Mouse (Mus musculus) ES-Bruce4 (cell line): ENCODE data around the gene Inafm1. TPM values are rescaled to one million over a fixed set of nuclear protein-coding genes. Genes with fewer than 3 reads are reported as not detected.
"Not testable (repeated sequence)": the region's sequence is repeated elsewhere in the genome, so short reads cannot be mapped to it uniquely, and the experiment has no call there.

Source experiments
- H3K27ac ChIP-seq: 2 replicates; pipeline ENCODE4 v1.5.1; 2012; ENCODE audit warnings: low read length, inconsistent platforms; ENCODE audit not compliant: insufficient read depth
- H3K27me3 ChIP-seq: 2 replicates; pipeline ENCODE4 v1.6.1; 2012; ENCODE audit warnings: mild to moderate bottlenecking, low read length, inconsistent platforms; ENCODE audit not compliant: control insufficient read depth, poor library complexity, insufficient read depth, severe bottlenecking
- H3K36me3 ChIP-seq: 2 replicates; pipeline ENCODE4 v1.6.1; 2012; ENCODE audit warnings: inconsistent platforms, mild to moderate bottlenecking, low read length, moderate library complexity; ENCODE audit not compliant: control insufficient read depth, poor library complexity, insufficient read depth, severe bottlenecking
- H3K4me1 ChIP-seq: one replicate; pipeline ENCODE4 v1.8.1; 2011; ENCODE audit warnings: low read length; ENCODE audit not compliant: control insufficient read depth, insufficient read depth
- H3K4me3 ChIP-seq: 2 replicates; pipeline ENCODE4 v1.5.1; 2011; ENCODE audit warnings: low read depth, mild to moderate bottlenecking, low read length
- H3K9ac ChIP-seq: 2 replicates; pipeline ENCODE4 v1.6.1; 2012; ENCODE audit warnings: low read depth, mild to moderate bottlenecking, inconsistent platforms; ENCODE audit not compliant: poor library complexity, severe bottlenecking
- H3K9me3 ChIP-seq: replicated peaks from 2 replicates; pipeline ENCODE4 v1.6.1; 2012; ENCODE audit warnings: mild to moderate bottlenecking, low read length, inconsistent platforms; ENCODE audit not compliant: control insufficient read depth, poor library complexity, insufficient read depth, severe bottlenecking
- CTCF ChIP-seq: IDR thresholded peaks from one replicate; pipeline ENCODE4 v1.8.1; 2011; ENCODE audit warnings: low read depth, low read length
- EP300 ChIP-seq: IDR thresholded peaks from 2 replicates; pipeline ENCODE4 v1.6.1; 2011; ENCODE audit warnings: low read depth, low read length; ENCODE audit not compliant: insufficient read depth
- POLR2A ChIP-seq: IDR thresholded peaks from one replicate; pipeline ENCODE4 v1.8.1; 2011; ENCODE audit warnings: low read length; ENCODE audit not compliant: insufficient read depth
- polyA plus RNA-seq: library from polyadenylated mRNA; stranded (reverse); fragments of >200 nt; gene quantifications from 2 replicates; pipeline ENCODE4 v1.2.4, GENCODE M21; 2011; ENCODE audit warnings: low read depth; ENCODE audit not compliant: missing spikeins, insufficient read depth, insufficient read length

Gene Inafm1
- polyA plus RNA-seq, 1 experiment: 4.6 TPM

GRCm38 (mm10) chr7:16271139-16271538, 2.3 kb downstream of the Inafm1 start:
- H3K27ac ChIP-seq: no peak overlapping the region
- H3K4me3 ChIP-seq: no peak overlapping the region
- no peaks in the 10 kb centered on the region for H3K9me3 ChIP-seq
- H3K36me3 ChIP-seq: 0 out of 2 replicates have a peak, but pooled peaks cover 1% of the 10 kb centered on the region
- H3K27me3 ChIP-seq: no peaks in the 10 kb centered on the region
- no peak for TF ChIP-seq POLR2A
- TF ChIP-seq CTCF: no peak
- TF ChIP-seq EP300: no peak
- H3K4me1 ChIP-seq: no peaks in the 10 kb centered on the region
- H3K9ac ChIP-seq: no peak overlapping the region

GRCm38 (mm10) chr7:16266593-16266992, 6.8 kb downstream of the Inafm1 start:
- H3K4me1 ChIP-seq, H3K9me3 ChIP-seq, H3K27ac ChIP-seq, H3K36me3 ChIP-seq, H3K27me3 ChIP-seq, H3K9ac ChIP-seq, H3K4me3 ChIP-seq: not testable (repeated sequence)

- no peak for TF ChIP-seq CTCF
- TF ChIP-seq EP300: no peak
- no peak for TF ChIP-seq POLR2A
Measured at GRCm38 (mm10) chr7:16265856-16266255, 7.6 kb downstream of the Inafm1 start.

GRCm38 (mm10) chr7:16263843-16264242, 9.6 kb downstream of the Inafm1 start:
- Histone ChIP-seq H3K9me3 (no peaks in the 10 kb centered on the region; the same call in none of the 2 replicates), H3K4me3 (no peak overlapping the region), H3K9ac (no peak overlapping the region), H3K36me3 (no peaks in the 10 kb centered on the region), H3K27ac (no peak overlapping the region), H3K4me1 (no peaks in the 10 kb centered on the region), H3K27me3 (no peaks in the 10 kb centered on the region)
- no peak for TF ChIP-seq CTCF
- no peak for TF ChIP-seq POLR2A
- TF ChIP-seq EP300: no peak

More at GRCm38 (mm10) chr7:16265856-16266255, 7.6 kb downstream of the Inafm1 start:
- Histone ChIP-seq H3K36me3 (no peaks in the 10 kb centered on the region), H3K9me3 (no peaks in the 10 kb centered on the region; the same call in none of the 2 replicates), H3K27me3 (no peaks in the 10 kb centered on the region), H3K9ac (no peak overlapping the region), H3K27ac (no peak overlapping the region), H3K4me3 (no peak overlapping the region), H3K4me1 (no peaks in the 10 kb centered on the region)

- H3K36me3 ChIP-seq: no peaks in the 10 kb centered on the region
- no peak overlapping the region for H3K4me3 ChIP-seq
- H3K27ac ChIP-seq: no peak overlapping the region
- H3K9ac ChIP-seq: no peak overlapping the region
- no peaks in the 10 kb centered on the region for H3K27me3 ChIP-seq
- H3K9me3 ChIP-seq: no peaks in the 10 kb centered on the region; the same call in none of the 2 replicates
- H3K4me1 ChIP-seq: no peaks in the 10 kb centered on the region
- TF ChIP-seq CTCF: peak; percentile 36
- TF ChIP-seq EP300: no peak
Measured at GRCm38 (mm10) chr7:16263015-16263787, 10.2 kb downstream of the Inafm1 start.

GRCm38 (mm10) chr7:16261097-16261496, 12.3 kb downstream of the Inafm1 start:
- TF ChIP-seq POLR2A (no peak), CTCF (no peak), EP300 (no peak)
- Histone ChIP-seq H3K27me3 (no peaks in the 10 kb centered on the region), H3K4me1 (no peaks in the 10 kb centered on the region), H3K27ac (no peak overlapping the region), H3K4me3 (no peak overlapping the region), H3K9me3 (no peaks in the 10 kb centered on the region; the same call in none of the 2 replicates), H3K9ac (no peak overlapping the region), H3K36me3 (no peaks in the 10 kb centered on the region)
